Mouse (Mus musculus) ES-E14 (cell line): ENCODE measurements at regions not wholly inside any gene's neighbourhood (a gene's known extent, or its start where the extent isn't known, plus 50 kb on each side); places are given as distances from the start of the nearest gene placed in this dataset.

ENCODE experiments used
- CHD2 ChIP-seq: IDR thresholded peaks from 2 replicates; pipeline ENCODE4 v1.6.1; 2014; ENCODE audit warnings: mild to moderate bottlenecking, low read depth, low read length, inconsistent platforms
- HCFC1 ChIP-seq: IDR thresholded peaks from 2 replicates; pipeline ENCODE4 v1.6.1; 2012; ENCODE audit warnings: low read length, inconsistent platforms, borderline replicate concordance; ENCODE audit not compliant: insufficient read depth
- MAFK ChIP-seq: IDR thresholded peaks from 2 replicates; pipeline ENCODE4 v1.6.1; 2014; ENCODE audit warnings: mild to moderate bottlenecking, low read depth, low read length, inconsistent platforms; ENCODE audit not compliant: insufficient read depth
- ZC3H11A ChIP-seq: IDR thresholded peaks from 2 replicates; pipeline ENCODE4 v1.6.1; 2012; ENCODE audit warnings: low read depth, mild to moderate bottlenecking, inconsistent platforms, low read length, borderline replicate concordance
- ZNF384 ChIP-seq: IDR thresholded peaks from 2 replicates; pipeline ENCODE4 v1.6.1; 2012; ENCODE audit warnings: low read depth, low read length, inconsistent platforms

- no peak for TF ChIP-seq ZNF384
- no peak for TF ChIP-seq CHD2
- no peak for TF ChIP-seq HCFC1
- TF ChIP-seq ZC3H11A, result no peak
- TF ChIP-seq MAFK, result no peak
Observed at GRCm38 (mm10) chr16:12890094-12890493, 219.4 kb upstream of the Ercc4 start.
